Comparison of ENCODE assay signal across 25 mouse cellular contexts in the genomic region with DNA sequence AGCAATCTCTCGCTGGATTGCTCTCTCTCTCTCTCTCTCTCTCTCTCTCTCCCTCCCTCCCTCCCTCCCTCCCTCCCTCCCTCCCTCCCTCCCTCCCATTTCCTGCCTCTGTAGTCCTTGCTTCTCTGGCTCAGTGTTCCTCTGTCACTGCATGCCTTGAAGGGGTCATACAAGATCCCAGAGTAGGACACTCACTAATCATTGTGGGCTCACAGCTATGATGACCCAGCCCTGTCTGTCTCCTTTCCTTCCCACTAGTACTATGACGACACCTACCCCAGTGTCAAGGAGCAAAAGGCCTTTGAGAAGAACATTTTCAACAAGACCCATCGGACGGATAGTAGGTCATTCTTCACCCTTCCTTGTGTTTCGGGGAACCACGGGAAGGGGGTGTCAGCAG. TPM values are rescaled to one million over a fixed set of nuclear protein-coding genes. Genes with fewer than 3 reads are reported as not detected.
DNase-seq lines count a peak whose midpoint lies in the region; ATAC-seq and TF ChIP-seq lines count a peak whose summit lies in the region.
"Had no signal": no experiment of that assay in that cellular context is flagged by ENCODE, and none has a peak within 500 bp of the region (broad histone marks: within the 10 kb centered on the region; RNA-seq: fewer than 3 reads in every experiment).

No protein-coding gene starts in this region.

- no peak for ATAC-seq in midbrain, embryonic 12.5 days (ENCODE audit: low FRiP score, low read depth)
- no peak for ATAC-seq in midbrain, embryonic 16.5 days
- peak; percentile 52; the same call in 1 of the 2 replicates for ATAC-seq in neural tube, embryonic 14.5 days (ENCODE audit: low read depth)
- ATAC-seq: forebrain, embryonic 14.5 days; intestine, postnatal 0 days had no signal

- no peaks in the 10 kb centered on the region for H3K27me3 ChIP-seq in kidney, adult 2 months (replicated peaks; ENCODE audit: control insufficient read depth, insufficient read depth, low read length)
- H3K27me3 ChIP-seq in midbrain, embryonic 12.5 days: no peaks in the 10 kb centered on the region
- H3K27me3 ChIP-seq in midbrain, embryonic 16.5 days (ENCODE audit: control insufficient read depth, insufficient read depth, low read depth, low read length): no peaks in the 10 kb centered on the region
- H3K27me3 ChIP-seq in limb, embryonic 10.5 days (ENCODE audit: low read depth, poor library complexity, severe bottlenecking): no peaks in the 10 kb centered on the region
- no peaks in the 10 kb centered on the region for H3K27me3 ChIP-seq in neural tube, embryonic 14.5 days (ENCODE audit: control insufficient read depth, insufficient read depth, low read length)
- H3K27me3 ChIP-seq: liver, embryonic 13.5 days; lung, embryonic 15.5 days had no signal

- no peaks in the 10 kb centered on the region for H3K9me3 ChIP-seq in midbrain, embryonic 12.5 days
- no peaks in the 10 kb centered on the region for H3K9me3 ChIP-seq in midbrain, embryonic 16.5 days (replicated peaks; ENCODE audit: control insufficient read depth, low read length, poor library complexity, severe bottlenecking)
- no peaks in the 10 kb centered on the region for H3K9me3 ChIP-seq in limb, embryonic 10.5 days (replicated peaks)
- H3K9me3 ChIP-seq in neural tube, embryonic 14.5 days (ENCODE audit: control insufficient read depth, low read length): no peaks in the 10 kb centered on the region
- H3K9me3 ChIP-seq: liver, embryonic 13.5 days; lung, embryonic 15.5 days had no signal

- DNase-seq in kidney, adult 2 months: peak; percentile 37
- DNase-seq in kidney, postnatal 10 days: no peak
- DNase-seq in limb, embryonic 10.5 days (ENCODE audit: low spot score): no peak
- DNase-seq in retina, postnatal 1 day: no peak
- no peak for DNase-seq in adrenal gland, postnatal 14 days
- DNase-seq: adrenal gland, postnatal 36 days; B cell, adult 2 months; cerebellum, adult 2 months; gastrocnemius, postnatal 14 days; liver, embryonic 13.5 days; thymus, postnatal 25 days had no signal

- peaks cover 12% of the 10 kb centered on the region for H3K4me1 ChIP-seq in kidney, adult 2 months (ENCODE audit: control insufficient read depth, insufficient read depth, low read length)
- H3K4me1 ChIP-seq in midbrain, embryonic 12.5 days: peaks cover 17% of the 10 kb centered on the region
- H3K4me1 ChIP-seq in midbrain, embryonic 16.5 days (ENCODE audit: control insufficient read depth, insufficient read depth, low read length): no peaks in the 10 kb centered on the region; the same call in 1 of the 2 replicates
- H3K4me1 ChIP-seq in limb, embryonic 10.5 days: peaks cover 58% of the 10 kb centered on the region
- H3K4me1 ChIP-seq in neural tube, embryonic 14.5 days (ENCODE audit: control insufficient read depth, insufficient read depth, low read length): peaks cover 36% of the 10 kb centered on the region

- TF ChIP-seq POLR2A in kidney, adult 2 months (IDR thresholded peaks at IDR 0.05; ENCODE audit: low read depth, low read length): no peak

- 56% methylated on average over 6 of the region's 6 CpGs for WGBS in kidney, adult 2 months
- 82% methylated on average over 6 of the region's 6 CpGs for WGBS in midbrain, embryonic 12.5 days
- WGBS in midbrain, embryonic 16.5 days: 79% methylated on average over 6 of the region's 6 CpGs
- WGBS in limb, embryonic 10.5 days: 78% methylated on average over 6 of the region's 6 CpGs
- 47% methylated on average over 6 of the region's 6 CpGs for WGBS in neural tube, embryonic 14.5 days

- H3K36me3 ChIP-seq in kidney, adult 2 months (ENCODE audit: control insufficient read depth, insufficient read depth, low read length): no peaks in the 10 kb centered on the region
- peaks cover 48% of the 10 kb centered on the region for H3K36me3 ChIP-seq in midbrain, embryonic 12.5 days
- peaks cover 12% of the 10 kb centered on the region; the same call in 1 of the 2 replicates for H3K36me3 ChIP-seq in midbrain, embryonic 16.5 days (ENCODE audit: control insufficient read depth, insufficient read depth, low read length)
- H3K36me3 ChIP-seq in limb, embryonic 10.5 days: peaks cover 63% of the 10 kb centered on the region
- H3K36me3 ChIP-seq in neural tube, embryonic 14.5 days (ENCODE audit: control insufficient read depth, insufficient read depth, low read length): no peaks in the 10 kb centered on the region

- 0 out of 2 replicates have a peak overlapping the region, but pooled peaks have one; percentile 24 for H3K9ac ChIP-seq in midbrain, embryonic 12.5 days (replicated peaks)
- no peak overlapping the region for H3K9ac ChIP-seq in midbrain, embryonic 16.5 days (ENCODE audit: low read depth, low read length)
- H3K9ac ChIP-seq in neural tube, embryonic 14.5 days (replicated peaks; ENCODE audit: low read depth, low read length): no peak overlapping the region
- H3K9ac ChIP-seq: liver, embryonic 13.5 days; lung, embryonic 15.5 days had no signal

- no peak overlapping the region for H3K27ac ChIP-seq in kidney, adult 2 months (ENCODE audit: insufficient read depth, low read depth, low read length)
- H3K27ac ChIP-seq in midbrain, embryonic 12.5 days (replicated peaks): 0 out of 2 replicates have a peak overlapping the region, but pooled peaks have one; percentile 58
- H3K27ac ChIP-seq in midbrain, embryonic 16.5 days (ENCODE audit: low read length): no peak overlapping the region
- peak overlapping the region; percentile 50 for H3K27ac ChIP-seq in limb, embryonic 10.5 days
- peak overlapping the region; percentile 50 for H3K27ac ChIP-seq in neural tube, embryonic 14.5 days (ENCODE audit: low read depth, low read length)
- H3K27ac ChIP-seq: liver, embryonic 13.5 days; lung, embryonic 15.5 days; macrophage had no signal

- TF ChIP-seq CTCF in kidney, adult 2 months (conservative IDR thresholded peaks at IDR 0.05; ENCODE audit: insufficient read depth, insufficient read length, low read depth, low read length): no peak

- H3K4me2 ChIP-seq in midbrain, embryonic 12.5 days (replicated peaks): no peak overlapping the region
- no peak overlapping the region for H3K4me2 ChIP-seq in midbrain, embryonic 16.5 days (ENCODE audit: low read length)
- H3K4me2 ChIP-seq in neural tube, embryonic 14.5 days (ENCODE audit: low read depth, low read length): no peak overlapping the region
- H3K4me2 ChIP-seq: liver, embryonic 13.5 days; lung, embryonic 15.5 days; midbrain, embryonic 11.5 days had no signal

- H3K4me3 ChIP-seq in kidney, adult 2 months (ENCODE audit: insufficient read depth, low read depth, low read length): no peak overlapping the region
- no peak overlapping the region for H3K4me3 ChIP-seq in midbrain, embryonic 12.5 days
- H3K4me3 ChIP-seq in midbrain, embryonic 16.5 days (ENCODE audit: low read depth, low read length): no peak overlapping the region
- H3K4me3 ChIP-seq in limb, embryonic 10.5 days: no peak overlapping the region
- H3K4me3 ChIP-seq in neural tube, embryonic 14.5 days (ENCODE audit: low read depth, low read length): no peak overlapping the region
- H3K4me3 ChIP-seq: erythroblast, embryonic 14.5 days; liver, embryonic 13.5 days; lung, embryonic 15.5 days had no signal

RNA-seq across cellular contexts. Expression of a gene that starts 17.9 kb away (rescaled TPM):
- 138 TPM in 2 replicates for polyA plus RNA-seq in kidney, adult 2 months (2012; rRNA removed)
- 232 and 235 TPM in 2 replicates for polyA plus RNA-seq in midbrain, embryonic 12.5 days (2016; fragmentation: Nextera tagmentation; extraction: Ambion mirVana)
- polyA plus RNA-seq in midbrain, embryonic 16.5 days (2015; fragmentation: Nextera tagmentation; extraction: Ambion mirVana): 200 and 205 TPM in 2 replicates
- polyA plus RNA-seq in limb, embryonic 10.5 days (2016; fragmentation: Nextera tagmentation; extraction: Ambion mirVana): 305 and 309 TPM in 2 replicates
- 195 and 216 TPM in 2 replicates for polyA plus RNA-seq in neural tube, embryonic 14.5 days (2014; fragmentation: Nextera tagmentation; extraction: Ambion mirVana)
- 118 and 125 TPM in 2 replicates for total RNA-seq in adrenal gland, postnatal 14 days (2021)

RNA-seq across cellular contexts. Expression of a gene that starts 20.0 kb away (rescaled TPM):
- polyA plus RNA-seq in kidney, adult 2 months (2012; rRNA removed): 0.13 TPM in 1 of 2 replicates, not detected in the other
- polyA plus RNA-seq in midbrain, embryonic 12.5 days (2016; fragmentation: Nextera tagmentation; extraction: Ambion mirVana): 0.10 and 0.20 TPM in 2 replicates
- 0.40 and 0.64 TPM in 2 replicates for polyA plus RNA-seq in midbrain, embryonic 16.5 days (2015; fragmentation: Nextera tagmentation; extraction: Ambion mirVana)
- 0.28 and 0.30 TPM in 2 replicates for polyA plus RNA-seq in limb, embryonic 10.5 days (2016; fragmentation: Nextera tagmentation; extraction: Ambion mirVana)
- 0.35 and 0.40 TPM in 2 replicates for polyA plus RNA-seq in neural tube, embryonic 14.5 days (2014; fragmentation: Nextera tagmentation; extraction: Ambion mirVana)
- not detected in 2 replicates for total RNA-seq in adrenal gland, postnatal 14 days (2021)
- total RNA-seq: adrenal gland, postnatal 36 days; gastrocnemius, postnatal 14 days had no signal
- polyA plus RNA-seq: embryonic facial prominence, embryonic 11.5 days; erythroblast, embryonic 14.5 days; heart, embryonic 16.5 days; intestine, postnatal 0 days had no signal

RNA-seq across cellular contexts. Expression of a gene that starts 32.2 kb away (rescaled TPM):
- 0.58 and 1.0 TPM in 2 replicates for polyA plus RNA-seq in kidney, adult 2 months (2012; rRNA removed)
- polyA plus RNA-seq in midbrain, embryonic 12.5 days (2016; fragmentation: Nextera tagmentation; extraction: Ambion mirVana): 3.4 and 3.8 TPM in 2 replicates
- 0.52 and 0.68 TPM in 2 replicates for polyA plus RNA-seq in midbrain, embryonic 16.5 days (2015; fragmentation: Nextera tagmentation; extraction: Ambion mirVana)
- polyA plus RNA-seq in limb, embryonic 10.5 days (2016; fragmentation: Nextera tagmentation; extraction: Ambion mirVana): 5.9 and 6.1 TPM in 2 replicates
- polyA plus RNA-seq in neural tube, embryonic 14.5 days (2014; fragmentation: Nextera tagmentation; extraction: Ambion mirVana): 1.9 and 2.0 TPM in 2 replicates
- total RNA-seq in adrenal gland, postnatal 14 days (2021): 1.0 and 4.7 TPM in 2 replicates
- total RNA-seq: gastrocnemius, postnatal 14 days; layer of hippocampus, adult 18-20 months; layer of hippocampus, postnatal 25 days; left cerebral cortex, postnatal 14 days had no signal

RNA-seq across cellular contexts. Expression of a gene that starts 49.5 kb away (rescaled TPM):
- 5.2 and 6.1 TPM in 2 replicates for polyA plus RNA-seq in kidney, adult 2 months (2012; rRNA removed)
- polyA plus RNA-seq in midbrain, embryonic 12.5 days (2016; fragmentation: Nextera tagmentation; extraction: Ambion mirVana): 19.6 and 20.8 TPM in 2 replicates
- 20.1 and 22.7 TPM in 2 replicates for polyA plus RNA-seq in midbrain, embryonic 16.5 days (2015; fragmentation: Nextera tagmentation; extraction: Ambion mirVana)
- 22.1 and 22.8 TPM in 2 replicates for polyA plus RNA-seq in limb, embryonic 10.5 days (2016; fragmentation: Nextera tagmentation; extraction: Ambion mirVana)
- 19.2 and 20.7 TPM in 2 replicates for polyA plus RNA-seq in neural tube, embryonic 14.5 days (2014; fragmentation: Nextera tagmentation; extraction: Ambion mirVana)
- total RNA-seq in adrenal gland, postnatal 14 days (2021): 18.7 and 19.9 TPM in 2 replicates

RNA-seq across cellular contexts. Expression of a gene that starts 50.2 kb away (rescaled TPM):
- 50.0 and 69.3 TPM in 2 replicates for polyA plus RNA-seq in kidney, adult 2 months (2012; rRNA removed)
- polyA plus RNA-seq in midbrain, embryonic 12.5 days (2016; fragmentation: Nextera tagmentation; extraction: Ambion mirVana): 1,196 and 1,287 TPM in 2 replicates
- polyA plus RNA-seq in midbrain, embryonic 16.5 days (2015; fragmentation: Nextera tagmentation; extraction: Ambion mirVana): 630 and 680 TPM in 2 replicates
- 1,775 and 1,966 TPM in 2 replicates for polyA plus RNA-seq in limb, embryonic 10.5 days (2016; fragmentation: Nextera tagmentation; extraction: Ambion mirVana)
- polyA plus RNA-seq in neural tube, embryonic 14.5 days (2014; fragmentation: Nextera tagmentation; extraction: Ambion mirVana): 635 and 713 TPM in 2 replicates
- 273 and 322 TPM in 2 replicates for total RNA-seq in adrenal gland, postnatal 14 days (2021)

Comparison
In these comparisons a context has a peak if more than half of its experiments do, and no peak if none do; other contexts are left out.
1. H3K27ac ChIP-seq: peak in midbrain, embryonic 12.5 days (single experiment), limb, embryonic 10.5 days (single experiment) and neural tube, embryonic 14.5 days (single experiment); none in kidney, adult 2 months (single experiment) and midbrain, embryonic 16.5 days (single experiment).